ENCODE assay signal across 8 mouse cellular contexts in genomic region chr15:94025239-94025971, GRCm38 (mm10).
DNase-seq lines count a peak whose midpoint lies in the region; ATAC-seq lines count a peak whose summit lies in the region.

No protein-coding gene starts in this region.

- ATAC-seq in midbrain, embryonic 11.5 days (ENCODE audit: low FRiP score), result no peak
- ATAC-seq in midbrain, embryonic 16.5 days, result no peak

- no peak overlapping the region for H3K27ac ChIP-seq in midbrain, embryonic 11.5 days (ENCODE audit: low read depth, low read length)
- no peak overlapping the region for H3K27ac ChIP-seq in midbrain, embryonic 16.5 days (ENCODE audit: low read length)

- no peak overlapping the region for H3K4me2 ChIP-seq in midbrain, embryonic 11.5 days
- H3K4me2 ChIP-seq in midbrain, embryonic 16.5 days (ENCODE audit: low read length), result no peak overlapping the region

- no peaks in the 10 kb centered on the region for H3K4me1 ChIP-seq in midbrain, embryonic 11.5 days (ENCODE audit: control insufficient read depth, insufficient read depth, low read length)
- H3K4me1 ChIP-seq in midbrain, embryonic 16.5 days (ENCODE audit: control insufficient read depth, insufficient read depth, low read length), result peaks cover 2% of the 10 kb centered on the region; the same call in 1 of the 2 replicates

- no peak overlapping the region for H3K4me3 ChIP-seq in midbrain, embryonic 11.5 days (ENCODE audit: low read depth, low read length)
- H3K4me3 ChIP-seq in midbrain, embryonic 16.5 days (ENCODE audit: low read depth, low read length), result no peak overlapping the region

- DNase-seq in midbrain, embryonic 11.5 days (ENCODE audit: low spot score, missing footprints), result peak; percentile 60
- peak; percentile 31 for DNase-seq in gastrocnemius, postnatal 10 days
- DNase-seq in kidney, postnatal 4 days, result peak; percentile 57 to 67
- DNase-seq in skeletal muscle tissue, adult 2 months (ENCODE audit: low read depth, low spot score), result peak; percentile 63
- DNase-seq in layer of hippocampus, postnatal 14 days (ENCODE audit: low spot score in 2 of 2), result no peak
- no peak for DNase-seq in frontal cortex, postnatal 10 days (ENCODE audit: low spot score in 2 of 2)
- DNase-seq in T-cell, adult 2 months (ENCODE audit: low spot score), result no peak

- no peaks in the 10 kb centered on the region for H3K27me3 ChIP-seq in midbrain, embryonic 11.5 days (ENCODE audit: control insufficient read depth, insufficient read depth, low read length)
- H3K27me3 ChIP-seq in midbrain, embryonic 16.5 days (ENCODE audit: control insufficient read depth, insufficient read depth, low read depth, low read length), result no peaks in the 10 kb centered on the region

- H3K36me3 ChIP-seq in midbrain, embryonic 11.5 days (ENCODE audit: control insufficient read depth, insufficient read depth, low read length), result no peaks in the 10 kb centered on the region
- no peaks in the 10 kb centered on the region for H3K36me3 ChIP-seq in midbrain, embryonic 16.5 days (ENCODE audit: control insufficient read depth, insufficient read depth, low read length)

- WGBS in midbrain, embryonic 11.5 days, result 85% methylated on average over 20 of the region's 20 CpGs
- whole genome bisulfite sequencing in midbrain, embryonic 16.5 days, result 81% methylated on average over 20 of the region's 20 CpGs

- no peak overlapping the region for H3K9ac ChIP-seq in midbrain, embryonic 11.5 days (ENCODE audit: low read length)
- no peak overlapping the region for H3K9ac ChIP-seq in midbrain, embryonic 16.5 days (ENCODE audit: low read depth, low read length)

- no peaks in the 10 kb centered on the region for H3K9me3 ChIP-seq in midbrain, embryonic 11.5 days (ENCODE audit: control insufficient read depth, low read length)
- H3K9me3 ChIP-seq in midbrain, embryonic 16.5 days (replicated peaks; ENCODE audit: control insufficient read depth, low read length, poor library complexity, severe bottlenecking), result 0 out of 2 replicates have a peak, but pooled peaks cover 2% of the 10 kb centered on the region

Comparison
In these comparisons a context has a peak if more than half of its experiments do, and no peak if none do; other contexts are left out.
1. DNase-seq: peak in midbrain, embryonic 11.5 days (single experiment), gastrocnemius, postnatal 10 days (single experiment), kidney, postnatal 4 days (2 of 2) and skeletal muscle tissue, adult 2 months (single experiment); none in layer of hippocampus, postnatal 14 days (0 of 2), frontal cortex, postnatal 10 days (0 of 2) and T-cell, adult 2 months (single experiment).